Mouse (Mus musculus) lung, postnatal 0 days (tissue): ENCODE data around the gene 2700081O15Rik.

Experiments used
- CTCF ChIP-seq: IDR thresholded peaks from 2 replicates; pipeline ENCODE4 v1.5.1; 2016; ENCODE audit warnings: antibody characterized with exemption, mild to moderate bottlenecking
- EP300 ChIP-seq: IDR thresholded peaks from 2 replicates; pipeline ENCODE4 v1.6.1; 2016; ENCODE audit warnings: antibody characterized with exemption, mild to moderate bottlenecking, control low read depth

DNA sequence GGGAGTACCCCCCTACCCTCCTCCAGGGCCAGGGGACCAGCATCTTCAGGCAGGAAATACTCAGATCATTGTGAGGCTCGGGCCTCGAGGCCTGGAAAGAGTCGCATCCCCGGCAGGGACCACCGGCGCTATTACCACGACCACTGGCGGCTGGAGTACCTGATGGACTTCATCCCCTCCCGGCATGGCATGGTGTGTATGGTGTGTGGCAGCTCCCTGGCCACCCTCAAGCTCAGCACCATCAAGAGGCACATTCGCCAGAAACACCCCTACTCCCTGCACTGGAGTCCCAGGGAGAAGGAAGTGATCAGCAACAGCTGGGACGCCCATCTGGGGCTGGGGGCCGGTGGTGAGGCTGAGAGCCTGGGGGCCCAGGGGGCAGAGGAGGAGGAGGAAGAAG is 2.7 kb downstream of the 2700081O15Rik start:
- TF ChIP-seq CTCF (no peak), EP300 (no peak)
